Mouse (Mus musculus) forebrain, embryonic 16.5 days (tissue): ENCODE data around the gene Slx4. TPM values are rescaled to one million over a fixed set of nuclear protein-coding genes. Genes with fewer than 3 reads are reported as not detected.

Experiments
- ATAC-seq: fragments of 200-750 bp; cut with Nextera tagmentation; 2 replicates; pipeline ENCODE4 v1.8.0; 2017; ENCODE audit warnings: mild to moderate bottlenecking, moderate library complexity
- H3K27ac ChIP-seq: fragments of 300-500 bp; sonication (generic); 2 replicates; pipeline ENCODE4 v1.5.1; 2014; ENCODE audit warnings: low read length, control low read depth
- H3K27me3 ChIP-seq: fragments of 300-500 bp; sonication (generic); replicated peaks from 2 replicates; pipeline ENCODE4 v1.6.1; 2014; ENCODE audit warnings: low read length; ENCODE audit not compliant: control insufficient read depth, insufficient read depth
- H3K36me3 ChIP-seq: fragments of 300-500 bp; sonication (generic); 2 replicates; pipeline ENCODE4 v1.6.1; 2014; ENCODE audit not compliant: control insufficient read depth, insufficient read depth
- H3K4me1 ChIP-seq: fragments of 300-500 bp; sonication (generic); replicated peaks from 2 replicates; pipeline ENCODE4 v1.6.1; 2014; ENCODE audit warnings: low read length; ENCODE audit not compliant: control insufficient read depth, insufficient read depth
- H3K4me2 ChIP-seq: fragments of 300-500 bp; sonication (generic); 2 replicates; pipeline ENCODE4 v1.6.1; 2014; ENCODE audit warnings: mild to moderate bottlenecking, low read length, control low read depth
- H3K4me3 ChIP-seq: fragments of 300-500 bp; sonication (generic); replicated peaks from 2 replicates; pipeline ENCODE4 v1.5.1; 2014; ENCODE audit warnings: mild to moderate bottlenecking, low read length, control low read depth
- H3K9ac ChIP-seq: fragments of 300-500 bp; sonication (generic); replicated peaks from 2 replicates; pipeline ENCODE4 v1.6.1; 2014; ENCODE audit warnings: low read depth, low read length, control low read depth
- H3K9me3 ChIP-seq: fragments of 300-500 bp; sonication (generic); 2 replicates; pipeline ENCODE4 v1.6.1; 2016; ENCODE audit warnings: low read length; ENCODE audit not compliant: control insufficient read depth
- WGBS: fragments of 180-500 bp; shearing (Covaris S2); extraction: QIAGEN DNeasy Blood & Tissue Kit; methylation state at CpG from one replicate; pipeline ENCODE4 v1.1.7; 2014; 5-methylcytosine and 5-hydroxymethylcytosine counted together
- polyA plus RNA-seq: library from polyadenylated mRNA; unstranded; fragments of >200 nt; fragmentation: Nextera tagmentation; extraction: Ambion mirVana; gene quantifications from 2 replicates; pipeline ENCODE4 v1.2.1, GENCODE M21; 2015

The Slx4 gene
- polyA plus RNA-seq, 1 experiment from 2014 or later, result 29.2 TPM

- Histone ChIP-seq H3K9ac (no peak overlapping the region), H3K4me3 (no peak overlapping the region), H3K4me1 (no peaks in the 10 kb centered on the region), H3K27ac (no peak overlapping the region), H3K36me3 (peaks cover 27% of the 10 kb centered on the region), H3K4me2 (no peak overlapping the region), H3K9me3 (no peaks in the 10 kb centered on the region), H3K27me3 (no peaks in the 10 kb centered on the region)
- no peak for ATAC-seq
- WGBS, result 95% methylated on average over 6 of the region's 6 CpGs
Observed at GRCm38 (mm10) chr16:3933536-3933935, 70.0 kb downstream of the Slx4 start.

- 76% methylated on average over 7 of the region's 7 CpGs for WGBS
Observed at GRCm38 (mm10) chr16:3929151-3929550, 74.4 kb downstream of the Slx4 start.

More at GRCm38 (mm10) chr16:3929151-3929550, 74.4 kb downstream of the Slx4 start:
- ATAC-seq, result no peak
- no peaks in the 10 kb centered on the region for H3K27me3 ChIP-seq
- no peaks in the 10 kb centered on the region for H3K4me1 ChIP-seq
- H3K9ac ChIP-seq, result no peak overlapping the region
- H3K27ac ChIP-seq, result no peak overlapping the region
- H3K36me3 ChIP-seq, result peaks cover 34% of the 10 kb centered on the region
- H3K4me3 ChIP-seq, result no peak overlapping the region
- H3K4me2 ChIP-seq, result no peak overlapping the region
- H3K9me3 ChIP-seq, result no peaks in the 10 kb centered on the region

Other genes with a start within 250 kb of the Slx4 start
- 0.17 TPM in 1 of 2 replicates, not detected in the other for gene Olfr15, start 172.9 kb downstream of the Slx4 start, polyA plus RNA-seq
- gene Zfp174, start 156.5 kb downstream of the Slx4 start, polyA plus RNA-seq, result 3.0 and 3.1 TPM in 2 replicates
- gene Naa60, start 131.4 kb downstream of the Slx4 start, polyA plus RNA-seq, result 87.6 and 89.4 TPM in 2 replicates
- gene Zfp597, start 119.2 kb downstream of the Slx4 start, polyA plus RNA-seq, result 14.0 and 17.5 TPM in 2 replicates
- 2.1 and 3.3 TPM in 2 replicates for gene Gm20695, start 119.1 kb downstream of the Slx4 start, polyA plus RNA-seq
- 12.0 and 13.4 TPM in 2 replicates for gene 1700037C18Rik, start 95.1 kb downstream of the Slx4 start, polyA plus RNA-seq
- gene Cluap1, start 95.0 kb downstream of the Slx4 start, polyA plus RNA-seq, result 41.0 and 43.4 TPM in 2 replicates
- gene Nlrc3, start 27.1 kb downstream of the Slx4 start, polyA plus RNA-seq, result 0.88 and 1.2 TPM in 2 replicates
- 4.9 and 8.6 TPM in 2 replicates for gene Dnase1, start 33.2 kb upstream of the Slx4 start, polyA plus RNA-seq
- 52.7 and 54.5 TPM in 2 replicates for gene Trap1, start 74.1 kb upstream of the Slx4 start, polyA plus RNA-seq
- 47.4 and 49.0 TPM in 2 replicates for gene Crebbp, start 210.2 kb upstream of the Slx4 start, polyA plus RNA-seq